Mouse (Mus musculus): ENCODE measurements around the gene Pla2g4b. TPM values are rescaled to one million over a fixed set of nuclear protein-coding genes. Genes with fewer than 3 reads are reported as not detected.

Gene Pla2g4b
- polyA plus RNA-seq, 1 experiment: 0.30 TPM

- Histone ChIP-seq H3K4me1 (ENCODE audit: control insufficient read depth) (no peaks in the 10 kb centered on the region), H3K9me3 (ENCODE audit: control insufficient read depth, low read length) (no peaks in the 10 kb centered on the region), H3K4me3 (replicated peaks) (no peak overlapping the region), H3K27me3 (ENCODE audit: control insufficient read depth) (no peaks in the 10 kb centered on the region), H3K36me3 (ENCODE audit: control insufficient read depth) (no peaks in the 10 kb centered on the region)
- TF ChIP-seq TAL1 (IDR thresholded peaks at IDR 0.05; ENCODE audit: low read length) (no peak), GATA1 (IDR thresholded peaks at IDR 0.05; ENCODE audit: low read length) (no peak)
Observed at GRCm38 (mm10) chr2:120051405-120051804, 18.2 kb downstream of the Pla2g4b start.

- Histone ChIP-seq H3K4me3 (replicated peaks) (no peak overlapping the region), H3K27me3 (ENCODE audit: control insufficient read depth) (no peaks in the 10 kb centered on the region)
- TF ChIP-seq TAL1 (IDR thresholded peaks at IDR 0.05; ENCODE audit: low read length) (no peak), GATA1 (IDR thresholded peaks at IDR 0.05; ENCODE audit: low read length) (no peak)
Observed at GRCm38 (mm10) chr2:120054771-120055552, 21.7 kb downstream of the Pla2g4b start.

GRCm38 (mm10) chr2:120055923-120056322 is 22.7 kb downstream of the Pla2g4b start:
- Histone ChIP-seq H3K27me3 (ENCODE audit: control insufficient read depth) (no peaks in the 10 kb centered on the region), H3K4me3 (replicated peaks) (no peak overlapping the region), H3K9me3 (ENCODE audit: control insufficient read depth, low read length) (no peaks in the 10 kb centered on the region), H3K4me1 (ENCODE audit: control insufficient read depth) (no peaks in the 10 kb centered on the region), H3K36me3 (ENCODE audit: control insufficient read depth) (no peaks in the 10 kb centered on the region)
- TF ChIP-seq TAL1 (IDR thresholded peaks at IDR 0.05; ENCODE audit: low read length) (no peak), GATA1 (IDR thresholded peaks at IDR 0.05; ENCODE audit: low read length) (no peak)

More at GRCm38 (mm10) chr2:120054771-120055552, 21.7 kb downstream of the Pla2g4b start:
- Histone ChIP-seq H3K9me3 (ENCODE audit: control insufficient read depth, low read length) (no peaks in the 10 kb centered on the region), H3K36me3 (ENCODE audit: control insufficient read depth) (no peaks in the 10 kb centered on the region), H3K4me1 (ENCODE audit: control insufficient read depth) (no peaks in the 10 kb centered on the region)

GRCm38 (mm10) chr2:120058818-120059217 is 25.6 kb downstream of the Pla2g4b start:
- no peaks in the 10 kb centered on the region for H3K9me3 ChIP-seq (ENCODE audit: control insufficient read depth, low read length)
- H3K27me3 ChIP-seq (ENCODE audit: control insufficient read depth): no peaks in the 10 kb centered on the region
- TF ChIP-seq TAL1 (IDR thresholded peaks at IDR 0.05; ENCODE audit: low read length): no peak
- no peak for TF ChIP-seq GATA1 (IDR thresholded peaks at IDR 0.05; ENCODE audit: low read length)
- H3K4me1 ChIP-seq (ENCODE audit: control insufficient read depth): no peaks in the 10 kb centered on the region
- H3K36me3 ChIP-seq (ENCODE audit: control insufficient read depth): no peaks in the 10 kb centered on the region
- H3K4me3 ChIP-seq (replicated peaks): no peak overlapping the region

GRCm38 (mm10) chr2:120059466-120059865 is 26.2 kb downstream of the Pla2g4b start:
- Histone ChIP-seq H3K4me3 (replicated peaks) (no peak overlapping the region), H3K4me1 (ENCODE audit: control insufficient read depth) (no peaks in the 10 kb centered on the region), H3K9me3 (ENCODE audit: control insufficient read depth, low read length) (no peaks in the 10 kb centered on the region), H3K27me3 (ENCODE audit: control insufficient read depth) (no peaks in the 10 kb centered on the region), H3K36me3 (ENCODE audit: control insufficient read depth) (no peaks in the 10 kb centered on the region)
- TF ChIP-seq TAL1 (IDR thresholded peaks at IDR 0.05; ENCODE audit: low read length) (no peak), GATA1 (IDR thresholded peaks at IDR 0.05; ENCODE audit: low read length) (no peak)

- no peak overlapping the region for H3K4me3 ChIP-seq (replicated peaks)
- no peaks in the 10 kb centered on the region for H3K36me3 ChIP-seq (ENCODE audit: control insufficient read depth)
- no peaks in the 10 kb centered on the region for H3K9me3 ChIP-seq (ENCODE audit: control insufficient read depth, low read length)
- TF ChIP-seq GATA1 (IDR thresholded peaks at IDR 0.05; ENCODE audit: low read length) (no peak), TAL1 (IDR thresholded peaks at IDR 0.05; ENCODE audit: low read length) (no peak)
- no peaks in the 10 kb centered on the region for H3K27me3 ChIP-seq (ENCODE audit: control insufficient read depth)
- H3K4me1 ChIP-seq (ENCODE audit: control insufficient read depth): no peaks in the 10 kb centered on the region
Observed at GRCm38 (mm10) chr2:120060190-120060589, 27.0 kb downstream of the Pla2g4b start.

- Histone ChIP-seq H3K4me1 (ENCODE audit: control insufficient read depth) (no peaks in the 10 kb centered on the region), H3K27me3 (ENCODE audit: control insufficient read depth) (no peaks in the 10 kb centered on the region), H3K9me3 (ENCODE audit: control insufficient read depth, low read length) (no peaks in the 10 kb centered on the region), H3K4me3 (replicated peaks) (no peak overlapping the region), H3K36me3 (ENCODE audit: control insufficient read depth) (no peaks in the 10 kb centered on the region)
- TF ChIP-seq TAL1 (IDR thresholded peaks at IDR 0.05; ENCODE audit: low read length) (no peak), GATA1 (IDR thresholded peaks at IDR 0.05; ENCODE audit: low read length) (no peak)
Observed at GRCm38 (mm10) chr2:120060651-120061050, 27.4 kb downstream of the Pla2g4b start.

GRCm38 (mm10) chr2:120062248-120062647 is 29.0 kb downstream of the Pla2g4b start:
- no peaks in the 10 kb centered on the region for H3K27me3 ChIP-seq (ENCODE audit: control insufficient read depth)

GRCm38 (mm10) chr2:120064639-120065038 is 31.4 kb downstream of the Pla2g4b start:
- no peak overlapping the region for H3K4me3 ChIP-seq (replicated peaks)
- H3K27me3 ChIP-seq (ENCODE audit: control insufficient read depth): no peaks in the 10 kb centered on the region
- no peaks in the 10 kb centered on the region for H3K9me3 ChIP-seq (ENCODE audit: control insufficient read depth, low read length)
- no peaks in the 10 kb centered on the region for H3K4me1 ChIP-seq (ENCODE audit: control insufficient read depth)
- TF ChIP-seq GATA1 (IDR thresholded peaks at IDR 0.05; ENCODE audit: low read length) (no peak), TAL1 (IDR thresholded peaks at IDR 0.05; ENCODE audit: low read length) (no peak)
- H3K36me3 ChIP-seq (ENCODE audit: control insufficient read depth): no peaks in the 10 kb centered on the region

More at GRCm38 (mm10) chr2:120062248-120062647, 29.0 kb downstream of the Pla2g4b start:
- Histone ChIP-seq H3K36me3 (ENCODE audit: control insufficient read depth) (no peaks in the 10 kb centered on the region), H3K4me1 (ENCODE audit: control insufficient read depth) (no peaks in the 10 kb centered on the region), H3K9me3 (ENCODE audit: control insufficient read depth, low read length) (no peaks in the 10 kb centered on the region), H3K4me3 (replicated peaks) (no peak overlapping the region)
- TF ChIP-seq GATA1 (IDR thresholded peaks at IDR 0.05; ENCODE audit: low read length) (no peak), TAL1 (IDR thresholded peaks at IDR 0.05; ENCODE audit: low read length) (no peak)
